Mouse (Mus musculus) thymus, adult 18-20 months (tissue): ENCODE measurements at regions not wholly inside any gene's neighbourhood (a gene's known extent, or its start where the extent isn't known, plus 50 kb on each side); places are given as distances from the start of the nearest gene placed in this dataset.

ENCODE experiments used
- DNase-seq, 2 experiments: peaks; one replicate each; pipeline ENCODE4 v3.0.0; 2022; ENCODE audit warnings: mixed read lengths in 2 of 2

GRCm38 (mm10) chr15:38351701-38352100 is 926.3 kb downstream of the 4930447A16Rik start:
- DNase-seq, result no peak

DNA sequence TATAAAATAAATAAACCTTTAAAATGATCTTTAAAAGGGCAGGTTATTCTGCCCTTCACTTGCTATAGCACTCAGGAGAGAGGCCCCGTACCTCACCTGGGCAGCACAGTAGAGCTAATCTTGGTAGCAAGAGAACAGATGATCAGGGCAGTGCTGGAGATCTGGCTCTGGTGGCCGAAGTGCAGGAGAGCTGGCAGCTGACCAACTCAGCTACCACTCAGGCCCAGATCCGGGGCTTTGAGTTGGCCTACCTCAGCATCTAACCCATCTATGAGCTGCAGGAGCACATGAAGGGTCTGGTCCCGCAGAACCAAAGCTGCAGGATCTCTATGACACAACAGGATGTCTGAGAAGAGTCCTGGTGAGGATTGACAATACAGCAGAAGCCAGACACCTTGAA is 928.0 kb downstream of the 4930447A16Rik start:
- no peak for DNase-seq

GRCm38 (mm10) chr15:38359053-38359452 is 933.7 kb downstream of the 4930447A16Rik start:
- DNase-seq, result no peak

- DNase-seq, result no peak
Measured at GRCm38 (mm10) chr15:38363522-38363921, 938.2 kb downstream of the 4930447A16Rik start.

DNA sequence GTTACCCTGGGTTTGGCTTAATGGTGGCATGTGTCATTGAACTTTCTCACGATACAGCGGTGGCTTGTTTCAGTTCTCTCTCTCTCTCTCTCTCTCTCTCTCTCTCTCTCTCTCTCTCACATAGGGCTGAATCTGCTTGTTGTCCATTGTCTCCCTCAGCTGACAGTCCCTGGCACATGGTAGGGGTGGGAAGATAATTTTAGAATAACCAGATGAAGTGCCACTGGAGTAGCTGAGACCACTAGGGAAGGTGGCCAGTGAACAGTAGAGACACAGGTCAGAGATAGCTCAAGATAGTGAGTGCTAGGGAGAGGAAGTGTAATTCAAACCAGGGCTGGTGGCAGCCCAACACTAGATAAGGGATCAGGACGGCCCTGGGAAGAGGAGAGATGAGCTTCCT is 938.7 kb downstream of the 4930447A16Rik start:
- DNase-seq, result no peak

- no peak for DNase-seq
Measured at GRCm38 (mm10) chr15:38367643-38368042, 942.3 kb downstream of the 4930447A16Rik start.

DNA sequence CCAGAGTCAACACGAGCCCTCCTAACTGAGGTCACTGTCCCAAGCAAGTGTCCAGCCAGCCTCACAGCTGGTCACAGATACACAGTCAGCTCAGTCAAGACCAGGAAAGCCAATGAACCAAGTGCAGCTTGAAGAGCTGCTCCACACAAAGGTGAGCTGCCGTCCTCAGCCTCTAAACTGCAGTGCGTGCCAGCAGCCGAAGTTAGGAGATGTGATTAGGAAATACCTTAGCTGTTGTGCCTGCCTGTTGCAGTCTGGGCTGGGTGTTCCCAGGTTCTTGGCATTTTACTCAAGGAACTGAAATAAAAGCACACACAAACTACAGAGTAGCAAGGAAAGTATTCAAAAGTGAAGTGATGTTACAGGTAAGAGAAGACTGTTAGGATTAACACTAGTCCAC is 942.9 kb downstream of the 4930447A16Rik start:
- DNase-seq, result no peak

DNA sequence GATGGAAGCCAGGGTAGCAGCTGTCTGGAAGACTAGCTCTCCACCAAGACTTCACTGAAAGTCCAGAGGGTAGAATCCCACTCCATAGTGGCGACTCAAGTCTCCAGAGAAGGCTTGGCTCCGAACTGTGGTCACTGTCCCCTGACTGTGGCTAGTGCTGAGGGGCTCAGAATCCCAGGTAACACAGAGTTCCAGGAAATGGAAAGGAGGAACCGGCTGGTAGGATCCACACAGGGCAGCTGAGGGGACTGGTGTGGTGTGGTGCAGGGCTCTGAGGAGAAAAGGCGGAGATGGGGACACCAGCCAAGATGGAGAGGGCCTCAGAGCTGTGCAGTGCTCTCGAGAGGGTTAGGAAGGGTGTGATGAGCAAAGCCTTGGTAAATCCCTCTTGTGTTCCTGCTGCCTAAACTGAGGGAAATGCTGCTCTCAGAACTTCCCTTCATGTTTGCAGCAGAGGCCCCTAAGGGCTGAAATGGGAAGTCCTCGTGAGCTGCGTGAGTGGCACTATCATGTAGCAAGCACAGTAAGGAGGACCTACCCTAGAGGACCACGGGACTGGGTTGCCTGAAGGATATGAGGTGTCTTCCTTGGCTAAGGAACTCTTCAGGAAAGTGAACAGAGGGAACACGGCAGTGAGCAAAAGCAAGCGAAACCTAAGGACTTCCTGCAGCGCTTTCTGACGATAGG is 946.2 kb downstream of the 4930447A16Rik start:
- DNase-seq, result no peak

DNA sequence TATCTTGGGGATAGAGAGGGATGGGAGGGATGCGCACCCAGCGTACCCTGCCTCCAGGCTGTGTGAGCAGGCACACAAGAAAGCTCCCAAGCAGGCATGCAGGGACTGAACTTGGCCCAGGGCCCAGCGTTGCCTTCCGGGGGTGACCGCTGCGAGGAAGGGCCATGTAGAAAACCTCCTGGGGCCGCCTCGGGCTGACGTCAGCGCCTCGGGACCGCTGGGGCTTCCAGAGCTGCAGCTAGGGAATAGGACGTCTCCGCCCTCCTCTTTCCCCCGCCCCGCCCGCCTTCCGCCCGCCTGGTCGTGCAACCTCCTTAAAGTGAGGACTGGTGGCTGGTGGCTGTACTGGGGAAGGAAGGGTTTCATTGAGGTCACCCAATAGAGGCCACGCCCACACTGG is 948.4 kb downstream of the 4930447A16Rik start:
- peak; percentile 21 to 33 for DNase-seq

- DNase-seq, result peak; percentile 10 to 16
Measured at GRCm38 (mm10) chr15:38374786-38375185, 949.4 kb downstream of the 4930447A16Rik start.

- DNase-seq, result no peak
Measured at GRCm38 (mm10) chr15:38378106-38378505, 952.8 kb downstream of the 4930447A16Rik start.

- DNase-seq, result no peak
Measured at GRCm38 (mm10) chr15:38387617-38388016, 962.3 kb downstream of the 4930447A16Rik start.

GRCm38 (mm10) chr15:38388436-38388835 is 963.1 kb downstream of the 4930447A16Rik start:
- no peak for DNase-seq

DNA sequence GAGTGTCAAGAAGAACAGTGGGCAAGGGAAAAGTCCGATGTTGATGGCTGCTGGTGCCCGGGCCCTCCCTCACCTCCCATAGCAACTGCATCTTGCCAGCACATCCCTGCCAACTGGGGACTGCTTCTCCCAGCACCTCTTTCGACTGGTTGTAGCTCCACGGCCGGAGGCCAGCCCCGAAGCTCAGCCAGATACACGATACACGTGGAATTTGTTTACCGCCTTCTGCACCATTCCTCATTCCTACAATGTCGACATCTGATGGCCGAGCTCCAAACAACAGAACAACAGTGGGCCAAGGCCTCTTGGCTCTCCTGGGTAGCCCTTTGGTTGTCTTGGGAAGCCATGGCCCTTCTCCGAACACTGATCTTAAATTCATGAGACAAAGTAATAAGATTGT is 965.1 kb downstream of the 4930447A16Rik start:
- DNase-seq, result no peak

GRCm38 (mm10) chr15:38391420-38391819 is 966.1 kb downstream of the 4930447A16Rik start:
- no peak for DNase-seq

- DNase-seq, result no peak
Measured at GRCm38 (mm10) chr15:38391860-38392259, 966.5 kb downstream of the 4930447A16Rik start.

DNA sequence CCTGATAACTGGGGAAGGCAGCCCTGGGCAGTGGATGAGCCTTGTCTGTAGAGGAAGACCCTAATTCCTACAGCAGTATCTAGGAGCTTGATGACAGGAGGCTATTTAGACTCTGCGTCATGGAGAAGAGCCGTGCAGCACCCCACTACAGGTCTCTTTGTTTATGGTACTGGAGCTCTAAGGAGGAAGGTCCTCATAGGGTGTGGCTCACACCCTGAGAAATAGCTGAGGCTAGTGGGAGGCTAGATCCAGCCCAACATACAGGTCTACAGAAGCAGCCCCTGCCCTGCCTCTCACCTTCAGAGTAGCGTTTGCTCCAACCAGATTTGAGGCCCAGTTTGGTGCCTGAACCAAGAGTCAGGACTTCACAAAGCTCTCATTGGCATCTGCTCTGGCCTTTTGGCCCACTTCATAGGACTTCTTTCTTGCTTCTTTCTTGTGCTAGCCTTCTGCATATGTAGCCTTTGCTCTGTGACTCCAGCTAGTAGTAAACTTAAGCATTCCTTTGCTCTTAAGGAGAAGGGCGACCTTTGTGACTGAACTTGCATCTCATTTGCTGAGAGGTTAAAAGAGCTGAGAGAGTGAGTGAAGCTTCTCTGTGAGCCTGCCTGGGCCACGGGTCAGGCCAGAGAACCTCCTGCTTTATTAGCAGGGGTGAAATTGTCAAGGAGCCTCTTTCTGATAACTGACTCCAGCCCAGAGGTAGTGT is 967.2 kb downstream of the 4930447A16Rik start:
- no peak for DNase-seq

- DNase-seq, result no peak
Measured at GRCm38 (mm10) chr15:38398852-38399251, 973.5 kb downstream of the 4930447A16Rik start.

GRCm38 (mm10) chr15:38402762-38403161 is 977.4 kb downstream of the 4930447A16Rik start:
- no peak for DNase-seq

DNA sequence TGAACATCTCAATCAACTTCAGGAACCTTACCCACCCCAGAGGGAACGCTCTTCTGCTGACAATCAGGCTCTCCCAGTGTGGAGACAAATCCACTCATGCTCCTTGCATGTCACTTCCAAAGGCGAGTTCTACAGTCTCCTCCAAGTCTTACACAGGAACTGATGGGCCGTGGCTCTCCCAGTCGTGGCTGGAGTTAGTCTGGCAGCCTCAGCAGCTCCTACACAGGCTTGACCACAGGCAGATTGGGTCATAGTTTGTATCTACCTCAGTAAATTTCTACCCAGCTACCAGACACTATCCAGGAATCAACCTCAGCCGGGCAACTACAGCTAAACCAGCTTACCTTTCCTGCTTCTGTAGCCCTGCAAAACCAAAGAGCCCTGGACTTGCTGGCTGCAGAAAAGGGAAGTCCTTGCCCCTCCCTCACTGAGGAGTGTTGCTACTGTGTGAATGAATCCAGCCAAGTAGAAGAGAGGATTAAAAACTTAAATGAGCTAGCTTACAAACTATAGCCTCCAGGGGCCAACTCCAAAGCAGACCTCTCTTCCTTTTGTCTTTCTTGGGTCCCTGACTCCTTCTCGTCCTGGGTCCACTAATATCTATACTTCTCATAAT is 978.5 kb downstream of the 4930447A16Rik start:
- no peak for DNase-seq

DNA sequence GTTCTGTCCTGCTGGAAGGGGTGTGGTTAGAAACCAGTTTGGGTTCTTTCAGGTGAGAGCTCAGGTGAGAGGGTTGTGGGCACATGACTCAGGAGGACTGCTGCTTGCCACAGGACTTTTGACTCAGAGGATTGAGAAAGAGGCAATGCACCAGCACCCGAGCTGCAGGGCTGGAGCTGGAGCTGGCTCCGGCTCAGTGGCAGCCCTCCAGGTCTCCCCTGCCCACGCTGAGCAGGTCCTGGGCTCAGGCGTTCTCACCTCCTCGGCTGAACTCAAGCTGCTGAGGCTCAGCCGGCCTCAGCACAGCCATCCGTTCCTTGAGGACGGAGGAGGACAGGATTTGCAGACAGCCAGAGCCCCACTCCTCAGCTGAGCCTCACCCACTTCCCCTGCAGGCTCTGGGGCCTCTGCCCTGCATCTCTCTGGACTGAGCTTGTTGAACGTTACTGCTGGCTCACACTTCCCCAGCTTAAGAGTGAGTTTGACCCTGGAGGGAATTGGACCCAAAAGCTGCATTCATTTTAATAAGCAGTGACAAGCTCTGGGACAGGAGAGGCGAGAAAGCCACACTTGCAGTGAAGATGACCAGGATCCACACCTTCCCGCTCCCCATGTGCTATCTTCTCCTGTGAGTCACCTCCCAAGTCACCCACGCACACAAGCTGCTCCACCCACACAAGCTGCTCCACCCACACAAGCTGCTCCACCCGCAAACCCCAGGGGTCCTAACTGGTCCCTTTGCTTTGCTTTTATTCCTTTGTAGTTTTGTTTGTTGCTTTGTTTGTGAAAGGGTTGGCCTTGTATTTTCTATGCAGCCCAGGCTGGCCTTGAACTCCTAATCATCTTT is 981.0 kb downstream of the 4930447A16Rik start:
- DNase-seq, result no peak

DNA sequence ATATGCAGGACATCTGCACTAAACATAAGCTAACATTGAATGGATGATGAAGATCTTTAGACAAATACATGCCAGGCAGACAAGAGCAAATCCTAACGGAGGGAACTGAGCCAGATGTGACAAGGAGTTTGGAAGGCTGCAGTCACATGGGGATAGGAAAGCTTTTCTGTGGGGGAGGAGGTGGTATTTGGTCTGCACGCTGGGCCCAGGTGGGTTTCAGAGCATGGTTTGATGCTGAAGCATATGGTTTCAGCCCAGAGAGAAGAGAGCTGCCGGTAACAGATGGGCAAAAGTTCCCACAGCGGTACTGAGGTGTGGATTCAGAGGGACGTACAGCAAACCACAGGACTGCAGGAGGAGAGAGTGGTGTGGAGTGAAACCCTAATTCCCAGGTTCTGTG is 982.1 kb downstream of the 4930447A16Rik start:
- no peak for DNase-seq

GRCm38 (mm10) chr15:38409168-38409567 is 983.8 kb downstream of the 4930447A16Rik start:
- DNase-seq, result no peak
